Mouse (Mus musculus): Measurements from ENCODE around the gene Pnldc1.
"Not testable (repeated sequence)": the region's sequence is repeated elsewhere in the genome, so short reads cannot be mapped to it uniquely, and the experiment has no call there.

The Pnldc1 gene

GRCm38 (mm10) chr17:12905810-12906209, 4.2 kb downstream of the Pnldc1 start:
- no peak for DNase-seq

GRCm38 (mm10) chr17:12904349-12904748, 5.7 kb downstream of the Pnldc1 start:
- DNase-seq: no peak

GRCm38 (mm10) chr17:12903372-12904333, 6.4 kb downstream of the Pnldc1 start:
- DNase-seq: no peak

GRCm38 (mm10) chr17:12902291-12902690, 7.7 kb downstream of the Pnldc1 start:
- no peak for DNase-seq

GRCm38 (mm10) chr17:12898607-12899006, 11.4 kb downstream of the Pnldc1 start:
- DNase-seq: not testable (repeated sequence)

- DNase-seq: no peak
These were observed 12.4 kb downstream of the Pnldc1 start for GRCm38 (mm10) chr17:12897674-12898073.

GRCm38 (mm10) chr17:12892033-12892432, 18.0 kb downstream of the Pnldc1 start:
- no peak for DNase-seq

GRCm38 (mm10) chr17:12891054-12891453, 19.0 kb downstream of the Pnldc1 start:
- DNase-seq: no peak

GRCm38 (mm10) chr17:12887021-12887775, 22.8 kb downstream of the Pnldc1 start:
- DNase-seq: no peak

GRCm38 (mm10) chr17:12886620-12887019, 23.4 kb downstream of the Pnldc1 start:
- no peak for DNase-seq

GRCm38 (mm10) chr17:12881216-12881615, 28.8 kb downstream of the Pnldc1 start:
- no peak for DNase-seq

GRCm38 (mm10) chr17:12880178-12880577, 29.9 kb downstream of the Pnldc1 start:
- peak; percentile 79 for DNase-seq

- no peak for DNase-seq
These were observed 34.3 kb downstream of the Pnldc1 start, which contains the start of gene Mrgprh for GRCm38 (mm10) chr17:12875734-12876133. Gene Mrgprh, plus strand, starts transcription at chr17:12876034.

- DNase-seq: no peak
These were observed 37.6 kb downstream of the Pnldc1 start for GRCm38 (mm10) chr17:12872275-12873028.

- DNase-seq: no peak
These were observed 41.4 kb downstream of the Pnldc1 start for GRCm38 (mm10) chr17:12868640-12869039.

GRCm38 (mm10) chr17:12868043-12868442, 42.0 kb downstream of the Pnldc1 start, which contains the start of gene Mas1:
Gene Mas1, minus strand, starts transcription at chr17:12868143.
- no peak for DNase-seq

- no peak for DNase-seq
These were observed 43.2 kb downstream of the Pnldc1 start for GRCm38 (mm10) chr17:12866853-12867252.

- no peak for DNase-seq
These were observed 44.6 kb downstream of the Pnldc1 start for GRCm38 (mm10) chr17:12865407-12865806.

- DNase-seq: no peak
These were observed 45.9 kb downstream of the Pnldc1 start for GRCm38 (mm10) chr17:12864111-12864510.

- peak; percentile 46 for DNase-seq
These were observed 51.0 kb downstream of the Pnldc1 start for GRCm38 (mm10) chr17:12859006-12859520.

GRCm38 (mm10) chr17:12858072-12858471, 52.0 kb downstream of the Pnldc1 start:
- DNase-seq: no peak

GRCm38 (mm10) chr17:12857395-12857794, 52.6 kb downstream of the Pnldc1 start:
- no peak for DNase-seq

- DNase-seq: peak; percentile 42
These were observed 55.6 kb downstream of the Pnldc1 start for GRCm38 (mm10) chr17:12854386-12854785.
